Mouse (Mus musculus): ENCODE data around the gene Rpl11.
"Not testable (repeated sequence)": the region's sequence is repeated elsewhere in the genome, so short reads cannot be mapped to it uniquely, and the experiment has no call there.

Rpl11 gene

GRCm38 (mm10) chr4:136053247-136053596 lies at the start of gene Rpl11:
Gene Rpl11, minus strand, starts transcription at chr4:136053428.
- DNase-seq (ENCODE audit: low read depth, low spot score) = peak; percentile 97

- DNase-seq (ENCODE audit: low read depth, low spot score) = not testable (repeated sequence)
These were observed 48.5 kb upstream of the Rpl11 start for GRCm38 (mm10) chr4:136101753-136102152.

- DNase-seq (ENCODE audit: low read depth, low spot score) = no peak
These were observed 47.3 kb upstream of the Rpl11 start for GRCm38 (mm10) chr4:136100396-136101070.

- no peak for DNase-seq (ENCODE audit: low read depth, low spot score)
These were observed 45.2 kb upstream of the Rpl11 start for GRCm38 (mm10) chr4:136098446-136098845.

GRCm38 (mm10) chr4:136096446-136097113 lies 43.4 kb upstream of the Rpl11 start:
- no peak for DNase-seq (ENCODE audit: low read depth, low spot score)

GRCm38 (mm10) chr4:136095490-136096105 lies 42.4 kb upstream of the Rpl11 start:
- no peak for DNase-seq (ENCODE audit: low read depth, low spot score)

- no peak for DNase-seq (ENCODE audit: low read depth, low spot score)
These were observed 41.4 kb upstream of the Rpl11 start for GRCm38 (mm10) chr4:136094519-136095219.

- no peak for DNase-seq (ENCODE audit: low read depth, low spot score)
These were observed 39.3 kb upstream of the Rpl11 start for GRCm38 (mm10) chr4:136092498-136092897.

GRCm38 (mm10) chr4:136091346-136091745 lies 38.1 kb upstream of the Rpl11 start:
- no peak for DNase-seq (ENCODE audit: low read depth, low spot score)

- no peak for DNase-seq (ENCODE audit: low read depth, low spot score)
These were observed 36.7 kb upstream of the Rpl11 start for GRCm38 (mm10) chr4:136089748-136090583.

GRCm38 (mm10) chr4:136088971-136089747 lies 35.9 kb upstream of the Rpl11 start:
- DNase-seq (ENCODE audit: low read depth, low spot score) = peak; percentile 94

- DNase-seq (ENCODE audit: low read depth, low spot score) = no peak
These were observed 35.1 kb upstream of the Rpl11 start for GRCm38 (mm10) chr4:136088364-136088763.

GRCm38 (mm10) chr4:136087261-136087660 lies 34.0 kb upstream of the Rpl11 start:
- no peak for DNase-seq (ENCODE audit: low read depth, low spot score)

- DNase-seq (ENCODE audit: low read depth, low spot score) = peak; percentile 68
These were observed 31.6 kb upstream of the Rpl11 start for GRCm38 (mm10) chr4:136084840-136085239.

GRCm38 (mm10) chr4:136083269-136084105 lies 30.3 kb upstream of the Rpl11 start:
- DNase-seq (ENCODE audit: low read depth, low spot score) = no peak

GRCm38 (mm10) chr4:136081729-136082128 lies 28.5 kb upstream of the Rpl11 start:
- DNase-seq (ENCODE audit: low read depth, low spot score) = peak; percentile 49

- DNase-seq (ENCODE audit: low read depth, low spot score) = no peak
These were observed 25.4 kb upstream of the Rpl11 start for GRCm38 (mm10) chr4:136078649-136079048.

GRCm38 (mm10) chr4:136076776-136077538 lies 23.7 kb upstream of the Rpl11 start:
- no peak for DNase-seq (ENCODE audit: low read depth, low spot score)

- DNase-seq (ENCODE audit: low read depth, low spot score) = peak; percentile 90
These were observed 18.0 kb upstream of the Rpl11 start for GRCm38 (mm10) chr4:136071178-136071714.

Data from ZHBTc4 (cell line).